Mouse (Mus musculus) midbrain, embryonic 14.5 days (tissue): Measurements from ENCODE around the gene Bik. TPM values are rescaled to one million over a fixed set of nuclear protein-coding genes. Genes with fewer than 3 reads are reported as not detected.

Experiments used
- ATAC-seq: fragments of 200-750 bp; cut with Nextera tagmentation; 2 replicates; pipeline ENCODE4 v1.8.0; 2017; ENCODE audit warnings: moderate number of reproducible peaks, moderate library complexity; ENCODE audit not compliant: low FRiP score, low TSS enrichment
- DNase-seq: peaks from one replicate; pipeline ENCODE4 v3.0.0-alpha.2; 2015
- H3K27ac ChIP-seq: fragments of 300-500 bp; sonication (generic); replicated peaks from 2 replicates; pipeline ENCODE4 v1.5.1; 2014; ENCODE audit warnings: mild to moderate bottlenecking, low read depth, low read length, moderate library complexity
- H3K27me3 ChIP-seq: fragments of 300-500 bp; sonication (generic); 2 replicates; pipeline ENCODE4 v1.6.1; 2014; ENCODE audit warnings: low read length, control low read depth, mixed read lengths; ENCODE audit not compliant: control insufficient read depth, insufficient read depth
- H3K36me3 ChIP-seq: fragments of 300-500 bp; sonication (generic); 2 replicates; pipeline ENCODE4 v1.6.1; 2014; ENCODE audit warnings: low read length, control low read depth; ENCODE audit not compliant: control insufficient read depth, insufficient read depth
- H3K4me1 ChIP-seq: fragments of 300-500 bp; sonication (generic); 2 replicates; pipeline ENCODE4 v1.6.1; 2014; ENCODE audit warnings: mild to moderate bottlenecking, antibody characterized with exemption, low read length, control low read depth; ENCODE audit not compliant: control insufficient read depth, insufficient read depth
- H3K4me2 ChIP-seq: fragments of 300-500 bp; sonication (generic); 2 replicates; pipeline ENCODE4 v1.6.1; 2014; ENCODE audit warnings: mild to moderate bottlenecking, low read length, moderate library complexity
- H3K4me3 ChIP-seq: fragments of 300-500 bp; sonication (generic); replicated peaks from 2 replicates; pipeline ENCODE4 v1.5.1; 2014; ENCODE audit warnings: low read depth, low read length
- H3K9ac ChIP-seq: fragments of 300-500 bp; sonication (generic); replicated peaks from 2 replicates; pipeline ENCODE4 v1.6.1; 2014; ENCODE audit warnings: mild to moderate bottlenecking, low read length, moderate library complexity
- H3K9me3 ChIP-seq: fragments of 300-500 bp; sonication (generic); 2 replicates; pipeline ENCODE4 v1.6.1; 2016; ENCODE audit warnings: low read length, control low read depth, mixed read lengths; ENCODE audit not compliant: control insufficient read depth
- WGBS: fragments of 180-500 bp; shearing (Covaris S2); extraction: QIAGEN DNeasy Blood & Tissue Kit; methylation state at CpG from one replicate; pipeline ENCODE4 v1.1.7; 2014; 5-methylcytosine and 5-hydroxymethylcytosine counted together
- polyA plus RNA-seq: library from polyadenylated mRNA; unstranded; fragments of >200 nt; fragmentation: Nextera tagmentation; extraction: Ambion mirVana; gene quantifications from 2 replicates; pipeline ENCODE4 v1.2.1, GENCODE M21; 2014

Bik gene
- polyA plus RNA-seq, 1 experiment from 2014 or later: 0.30 TPM

DNA sequence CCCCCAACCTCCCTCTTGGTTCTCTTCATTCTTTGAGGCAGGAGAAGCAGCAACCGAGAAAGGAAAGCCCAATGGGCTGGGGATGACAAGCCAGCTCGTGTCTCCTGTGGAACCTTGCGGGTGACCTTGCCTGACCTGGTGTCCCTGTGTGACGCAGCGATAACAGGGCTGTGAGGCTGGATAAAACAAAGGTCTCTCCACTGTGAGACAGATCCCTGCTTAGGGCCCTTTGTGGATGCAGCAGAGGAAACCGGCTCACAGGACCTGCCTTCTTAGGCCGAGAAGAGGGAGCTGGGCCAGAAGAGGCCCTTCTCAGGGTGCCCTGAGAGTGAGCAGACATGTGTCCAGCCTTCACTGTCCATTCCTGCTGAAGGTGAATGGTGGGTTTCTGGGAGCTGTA, 3.5 kb upstream of the Bik start:
- H3K9me3 ChIP-seq: no peaks in the 10 kb centered on the region
- H3K4me2 ChIP-seq: no peak overlapping the region
- ATAC-seq: no peak
- peaks cover 30% of the 10 kb centered on the region for H3K27me3 ChIP-seq
- 21% methylated on average over 7 of the region's 7 CpGs for WGBS
- 0 out of 2 replicates have a peak overlapping the region, but pooled peaks have one; percentile 37 for H3K27ac ChIP-seq
- H3K9ac ChIP-seq: no peak overlapping the region; the same call in 1 of the 2 replicates
- H3K4me1 ChIP-seq: peaks cover 4% of the 10 kb centered on the region; the same call in 1 of the 2 replicates
- no peak overlapping the region for H3K4me3 ChIP-seq
- DNase-seq: peak; percentile 14
- no peaks in the 10 kb centered on the region for H3K36me3 ChIP-seq

GRCm38 (mm10) chr15:83523638-83524332, 2.9 kb upstream of the Bik start:
- no peak overlapping the region; the same call in 1 of the 2 replicates for H3K9ac ChIP-seq
- H3K4me3 ChIP-seq: no peak overlapping the region
- ATAC-seq: no peak
- H3K27ac ChIP-seq: no peak overlapping the region
- no peaks in the 10 kb centered on the region for H3K9me3 ChIP-seq
- H3K27me3 ChIP-seq: peaks cover 32% of the 10 kb centered on the region
- WGBS: 51% methylated on average over 14 of the region's 14 CpGs
- peaks cover 4% of the 10 kb centered on the region; the same call in 1 of the 2 replicates for H3K4me1 ChIP-seq
- H3K4me2 ChIP-seq: no peak overlapping the region
- H3K36me3 ChIP-seq: no peaks in the 10 kb centered on the region
- peak; percentile 21 for DNase-seq

DNA sequence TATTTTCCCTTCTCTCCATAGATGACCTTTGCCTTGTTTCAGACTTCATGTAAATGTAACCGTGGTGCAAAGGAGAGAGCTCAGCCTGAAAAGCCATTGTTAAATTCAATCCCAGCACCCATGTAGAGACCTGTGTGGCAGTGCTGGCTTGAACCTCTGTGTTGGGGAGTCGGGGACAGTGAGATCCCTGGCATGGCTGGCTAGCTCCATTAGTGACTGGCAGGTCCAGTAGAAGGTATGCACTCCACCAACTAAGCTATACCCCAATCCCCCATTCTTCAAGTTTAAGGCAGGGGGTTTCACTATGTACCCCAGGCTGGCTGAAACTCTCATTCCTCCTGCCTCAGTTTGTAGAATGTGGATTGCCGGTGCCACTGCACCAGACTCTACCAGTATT, 2.3 kb upstream of the Bik start:
- Histone ChIP-seq H3K9me3 (no peaks in the 10 kb centered on the region), H3K4me1 (peaks cover 4% of the 10 kb centered on the region; the same call in 1 of the 2 replicates), H3K27ac (no peak overlapping the region), H3K36me3 (no peaks in the 10 kb centered on the region), H3K4me3 (no peak overlapping the region), H3K27me3 (peaks cover 32% of the 10 kb centered on the region), H3K4me2 (no peak overlapping the region), H3K9ac (no peak overlapping the region)
- 75% methylated on average over 3 of the region's 3 CpGs for WGBS
- no peak for ATAC-seq
- no peak for DNase-seq

- no peaks in the 10 kb centered on the region for H3K36me3 ChIP-seq
- peak; percentile 42 for DNase-seq
- peak overlapping the region; percentile 42 for H3K4me3 ChIP-seq
Observed at GRCm38 (mm10) chr15:83527092-83527437, 403 bp downstream of the Bik start.

GRCm38 (mm10) chr15:83527747-83528146, 1.1 kb downstream of the Bik start:
- Histone ChIP-seq H3K9me3 (no peaks in the 10 kb centered on the region), H3K4me1 (peaks cover 4% of the 10 kb centered on the region; the same call in 1 of the 2 replicates), H3K27ac (no peak overlapping the region), H3K4me3 (no peak overlapping the region), H3K36me3 (no peaks in the 10 kb centered on the region), H3K27me3 (peaks cover 32% of the 10 kb centered on the region), H3K9ac (no peak overlapping the region), H3K4me2 (no peak overlapping the region)
- 74% methylated on average over 2 of the region's 2 CpGs for WGBS
- no peak for DNase-seq
- no peak for ATAC-seq

More at GRCm38 (mm10) chr15:83527092-83527437, 403 bp downstream of the Bik start:
- ATAC-seq: no peak
- Histone ChIP-seq H3K9ac (peak overlapping the region; percentile 42; the same call in 1 of the 2 replicates), H3K27me3 (peaks cover 32% of the 10 kb centered on the region), H3K9me3 (no peaks in the 10 kb centered on the region), H3K4me1 (peaks cover 4% of the 10 kb centered on the region; the same call in 1 of the 2 replicates), H3K27ac (no peak overlapping the region), H3K4me2 (peak overlapping the region; percentile 87)
- WGBS: under 1% methylated on average over 26 of the region's 26 CpGs

GRCm38 (mm10) chr15:83528892-83529291, 2.2 kb downstream of the Bik start:
- Histone ChIP-seq H3K9ac (no peak overlapping the region), H3K9me3 (no peaks in the 10 kb centered on the region), H3K36me3 (no peaks in the 10 kb centered on the region), H3K27ac (no peak overlapping the region), H3K4me1 (peaks cover 4% of the 10 kb centered on the region; the same call in 1 of the 2 replicates), H3K4me3 (no peak overlapping the region), H3K27me3 (peaks cover 32% of the 10 kb centered on the region), H3K4me2 (no peak overlapping the region)
- ATAC-seq (no peak), DNase-seq (no peak)
- 80% methylated on average over 4 of the region's 4 CpGs for WGBS

- WGBS: 88% methylated on average over 5 of the region's 5 CpGs
Observed at GRCm38 (mm10) chr15:83529765-83530164, 3.1 kb downstream of the Bik start.

DNA sequence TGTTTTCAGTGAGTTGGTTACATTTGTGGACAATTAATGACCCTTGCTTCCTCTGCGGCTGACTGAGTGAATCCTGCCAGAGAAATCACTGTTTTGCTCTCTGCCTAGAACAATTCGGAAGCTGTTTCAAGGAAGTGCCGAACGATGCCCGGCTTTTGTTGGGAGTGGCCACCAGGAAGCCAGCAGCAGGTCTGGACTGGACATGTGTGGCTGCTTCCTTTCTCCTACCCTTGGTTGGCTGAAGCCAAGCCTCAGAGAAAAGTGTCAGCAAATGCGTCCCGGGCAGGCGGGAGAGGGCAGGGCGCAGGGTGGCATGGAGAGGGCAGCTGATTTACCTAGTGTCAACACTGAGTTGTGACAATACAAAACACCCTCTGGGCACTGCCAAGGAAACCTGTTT, 3.6 kb downstream of the Bik start:
- H3K27me3 ChIP-seq: peaks cover 27% of the 10 kb centered on the region
- no peak overlapping the region for H3K9ac ChIP-seq
- H3K36me3 ChIP-seq: no peaks in the 10 kb centered on the region
- H3K4me3 ChIP-seq: no peak overlapping the region
- 89% methylated on average over 9 of the region's 9 CpGs for WGBS
- DNase-seq (no peak), ATAC-seq (no peak)
- peaks cover 4% of the 10 kb centered on the region; the same call in 1 of the 2 replicates for H3K4me1 ChIP-seq
- H3K27ac ChIP-seq: no peak overlapping the region
- no peak overlapping the region for H3K4me2 ChIP-seq
- no peaks in the 10 kb centered on the region for H3K9me3 ChIP-seq

More at GRCm38 (mm10) chr15:83529765-83530164, 3.1 kb downstream of the Bik start:
- no peak overlapping the region for H3K4me2 ChIP-seq
- DNase-seq (no peak), ATAC-seq (no peak)
- no peaks in the 10 kb centered on the region for H3K36me3 ChIP-seq
- H3K9ac ChIP-seq: no peak overlapping the region
- H3K4me3 ChIP-seq: no peak overlapping the region
- no peak overlapping the region for H3K27ac ChIP-seq
- H3K4me1 ChIP-seq: peaks cover 4% of the 10 kb centered on the region; the same call in 1 of the 2 replicates
- peaks cover 31% of the 10 kb centered on the region for H3K27me3 ChIP-seq
- H3K9me3 ChIP-seq: no peaks in the 10 kb centered on the region

DNA sequence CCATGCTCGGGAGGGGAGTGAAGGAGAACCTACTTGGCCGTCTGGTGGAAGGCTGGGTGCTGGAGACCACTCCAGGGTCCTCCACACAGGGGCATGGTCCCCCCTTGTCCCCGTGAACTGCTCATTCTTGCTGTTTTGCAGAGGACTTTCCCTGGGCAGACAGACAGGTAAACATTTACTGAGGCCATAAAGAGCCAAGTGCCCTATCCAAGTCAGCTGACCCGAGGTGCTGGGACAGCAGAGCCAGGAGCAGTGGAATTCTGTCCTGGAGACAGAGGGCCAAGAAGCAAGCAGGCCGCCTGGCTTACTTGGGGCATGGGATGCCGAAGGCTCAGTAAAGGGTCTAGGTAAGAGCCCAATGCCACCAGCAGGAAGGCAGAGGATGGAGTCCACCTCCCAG, 4.0 kb downstream of the Bik start:
- WGBS: 83% methylated on average over 6 of the region's 6 CpGs

More for the DNA sequence above, 4.0 kb downstream of the Bik start:
- DNase-seq (no peak), ATAC-seq (no peak)
- H3K27me3 ChIP-seq: peaks cover 23% of the 10 kb centered on the region
- no peaks in the 10 kb centered on the region for H3K36me3 ChIP-seq
- H3K9me3 ChIP-seq: no peaks in the 10 kb centered on the region
- H3K27ac ChIP-seq: no peak overlapping the region
- no peak overlapping the region for H3K9ac ChIP-seq
- no peak overlapping the region for H3K4me3 ChIP-seq
- H3K4me1 ChIP-seq: peaks cover 4% of the 10 kb centered on the region; the same call in 1 of the 2 replicates
- no peak overlapping the region for H3K4me2 ChIP-seq
